Mouse (Mus musculus) neural tube, embryonic 11.5 days (tissue): ENCODE measurements around the gene Gm21887. TPM values are rescaled to one million over a fixed set of nuclear protein-coding genes. Genes with fewer than 3 reads are reported as not detected.
"Not testable (repeated sequence)": the region's sequence is repeated elsewhere in the genome, so short reads cannot be mapped to it uniquely, and the experiment has no call there.

Source experiments
- ATAC-seq: fragments of 200-750 bp; cut with Nextera tagmentation; 2 replicates; pipeline ENCODE4 v1.8.0; 2017; ENCODE audit warnings: moderate number of reproducible peaks, mild to moderate bottlenecking, moderate TSS enrichment, moderate library complexity; ENCODE audit not compliant: insufficient read depth, low FRiP score, low TSS enrichment
- DNase-seq: peaks from one replicate; pipeline ENCODE4 v3.0.0-alpha.2; 2015; ENCODE audit warnings: low spot score
- H3K27ac ChIP-seq: fragments of 300-500 bp; sonication (generic); 2 replicates; pipeline ENCODE4 v1.5.1; 2014; ENCODE audit warnings: low read depth, mild to moderate bottlenecking, low read length
- H3K27me3 ChIP-seq: fragments of 300-500 bp; sonication (generic); 2 replicates; pipeline ENCODE4 v1.6.1; 2014; ENCODE audit warnings: mild to moderate bottlenecking, low read length, mixed read lengths; ENCODE audit not compliant: control insufficient read depth, insufficient read depth
- H3K36me3 ChIP-seq: fragments of 300-500 bp; sonication (generic); 2 replicates; pipeline ENCODE4 v1.6.1; 2014; ENCODE audit warnings: mild to moderate bottlenecking, low read length, moderate library complexity, mixed read lengths; ENCODE audit not compliant: control insufficient read depth, insufficient read depth
- H3K4me1 ChIP-seq: fragments of 300-500 bp; sonication (generic); 2 replicates; pipeline ENCODE4 v1.6.1; 2014; ENCODE audit warnings: low read length, mixed read lengths; ENCODE audit not compliant: control insufficient read depth, insufficient read depth
- H3K4me2 ChIP-seq: fragments of 300-500 bp; sonication (generic); 2 replicates; pipeline ENCODE4 v1.6.1; 2014; ENCODE audit warnings: low read depth, mild to moderate bottlenecking, moderate library complexity
- H3K4me3 ChIP-seq: fragments of 300-500 bp; sonication (generic); 2 replicates; pipeline ENCODE4 v1.5.1; 2014; ENCODE audit warnings: low read depth, low read length
- H3K9ac ChIP-seq: fragments of 300-500 bp; sonication (generic); 2 replicates; pipeline ENCODE4 v1.6.1; 2014; ENCODE audit warnings: mild to moderate bottlenecking, low read length
- H3K9me3 ChIP-seq: fragments of 300-500 bp; sonication (generic); 2 replicates; pipeline ENCODE4 v1.6.1; 2016; ENCODE audit warnings: low read length; ENCODE audit not compliant: control insufficient read depth
- WGBS: fragments of 180-500 bp; shearing (Covaris S2); extraction: QIAGEN DNeasy Blood & Tissue Kit; methylation state at CpG from one replicate; pipeline ENCODE4 v1.1.7; 2014; 5-methylcytosine and 5-hydroxymethylcytosine counted together
- polyA plus RNA-seq: library from polyadenylated mRNA; unstranded; fragments of >200 nt; fragmentation: Nextera tagmentation; extraction: Ambion mirVana; gene quantifications from 2 replicates; pipeline ENCODE4 v1.2.1, GENCODE M21; 2014

The Gm21887 gene
- polyA plus RNA-seq, 1 experiment from 2014 or later, result 214 TPM

DNA sequence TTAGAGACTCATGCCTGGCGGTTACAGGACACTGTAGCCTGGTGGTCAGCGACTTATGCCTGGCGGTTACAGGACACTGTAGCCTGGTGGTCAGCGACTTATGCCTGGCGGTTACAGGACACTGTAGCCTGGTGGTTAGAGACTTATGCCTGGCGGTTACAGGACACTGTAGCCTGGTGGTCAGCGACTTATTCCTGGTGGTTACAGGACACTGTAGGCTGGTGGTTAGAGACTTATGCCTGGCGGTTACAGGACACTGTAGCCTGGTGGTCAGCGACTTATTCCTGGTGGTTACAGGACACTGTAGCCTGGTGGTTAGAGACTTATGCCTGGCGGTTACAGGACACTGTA lies 2.0 kb downstream of the Gm21887 start:
- peaks cover 11% of the 10 kb centered on the region for H3K36me3 ChIP-seq
- not testable (repeated sequence) for H3K27ac ChIP-seq, H3K4me1 ChIP-seq, H3K9ac ChIP-seq, H3K27me3 ChIP-seq, DNase-seq, H3K4me3 ChIP-seq, ATAC-seq, H3K4me2 ChIP-seq
- WGBS, result 89% methylated on average over 1 of the region's 10 CpGs
- peaks cover 27% of the 10 kb centered on the region for H3K9me3 ChIP-seq

DNA sequence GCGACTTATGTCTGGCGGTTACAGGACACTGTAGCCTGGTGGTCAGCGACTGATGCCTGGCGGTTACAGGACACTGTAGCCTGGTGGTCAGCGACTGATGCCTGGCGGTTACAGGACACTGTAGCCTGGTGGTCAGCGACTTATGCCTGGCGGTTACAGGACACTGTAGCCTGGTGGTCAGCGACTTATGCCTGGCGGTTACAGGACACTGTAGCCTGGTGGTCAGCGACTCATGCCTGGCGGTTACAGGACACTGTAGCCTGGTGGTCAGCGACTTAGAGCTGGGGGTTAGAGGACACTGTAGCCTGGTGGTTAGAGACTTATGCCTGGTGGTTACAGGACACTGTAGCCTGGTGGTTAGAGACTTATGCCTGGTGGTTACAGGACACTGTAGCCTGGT lies 4.0 kb downstream of the Gm21887 start:
- H3K9ac ChIP-seq, H3K27me3 ChIP-seq, H3K4me1 ChIP-seq, H3K4me3 ChIP-seq, H3K27ac ChIP-seq, H3K4me2 ChIP-seq, DNase-seq, ATAC-seq: not testable (repeated sequence)
- 100% methylated on average over 2 of the region's 13 CpGs for WGBS
- peaks cover 23% of the 10 kb centered on the region for H3K9me3 ChIP-seq
- peaks cover 14% of the 10 kb centered on the region for H3K36me3 ChIP-seq

DNA sequence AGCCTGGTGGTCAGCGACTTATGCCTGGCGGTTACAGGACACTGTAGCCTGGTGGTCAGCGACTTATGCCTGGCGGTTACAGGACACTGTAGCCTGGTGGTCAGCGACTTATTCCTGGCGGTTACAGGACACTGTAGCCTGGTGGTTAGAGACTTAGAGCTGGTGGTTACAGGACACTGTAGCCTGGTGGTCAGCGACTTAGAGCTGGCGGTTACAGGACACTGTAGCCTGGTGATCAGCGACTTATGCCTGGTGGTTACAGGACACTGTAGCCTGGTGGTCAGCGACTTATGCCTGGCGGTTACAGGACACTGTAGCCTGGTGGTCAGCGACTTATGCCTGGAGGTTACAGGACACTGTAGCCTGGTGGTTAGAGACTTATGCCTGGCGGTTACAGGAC lies 4.6 kb downstream of the Gm21887 start:
- not testable (repeated sequence) for ATAC-seq, H3K4me2 ChIP-seq, H3K27ac ChIP-seq, H3K4me3 ChIP-seq, H3K27me3 ChIP-seq, H3K9ac ChIP-seq, DNase-seq, H3K4me1 ChIP-seq
- Histone ChIP-seq H3K9me3 (peaks cover 27% of the 10 kb centered on the region), H3K36me3 (peaks cover 20% of the 10 kb centered on the region)
- WGBS, result 85% methylated on average over 3 of the region's 13 CpGs

DNA sequence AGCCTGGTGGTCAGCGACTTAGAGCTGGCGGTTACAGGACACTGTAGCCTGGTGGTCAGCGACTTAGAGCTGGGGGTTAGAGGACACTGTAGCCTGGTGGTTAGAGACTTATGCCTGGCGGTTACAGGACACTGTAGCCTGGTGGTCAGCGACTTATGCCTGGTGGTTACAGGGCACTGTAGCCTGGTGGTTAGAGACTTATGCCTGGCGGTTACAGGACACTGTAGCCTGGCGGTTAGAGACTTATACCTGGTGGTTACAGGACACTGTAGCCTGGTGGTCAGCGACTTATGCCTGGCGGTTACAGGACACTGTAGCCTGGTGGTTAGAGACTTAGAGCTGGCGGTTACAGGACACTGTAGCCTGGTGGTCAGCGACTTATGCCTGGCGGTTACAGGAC lies 6.4 kb downstream of the Gm21887 start:
- Histone ChIP-seq H3K36me3 (peaks cover 19% of the 10 kb centered on the region), H3K9me3 (peaks cover 23% of the 10 kb centered on the region)
- not testable (repeated sequence) for H3K27ac ChIP-seq, H3K4me1 ChIP-seq, DNase-seq, H3K9ac ChIP-seq, H3K4me2 ChIP-seq, ATAC-seq, H3K4me3 ChIP-seq, H3K27me3 ChIP-seq
- WGBS, result 86% methylated on average over 11 of the region's 12 CpGs

- peaks cover 20% of the 10 kb centered on the region for H3K9me3 ChIP-seq
- not testable (repeated sequence) for H3K9ac ChIP-seq, H3K4me3 ChIP-seq, H3K27ac ChIP-seq, H3K27me3 ChIP-seq, H3K4me2 ChIP-seq, H3K4me1 ChIP-seq
- WGBS, result 49% methylated on average over 27 of the region's 27 CpGs
- peak; percentile 89 for ATAC-seq
- peaks cover 16% of the 10 kb centered on the region for H3K36me3 ChIP-seq
- DNase-seq, result peak; percentile 83
These were observed 8.1 kb downstream of the Gm21887 start for GRCm38 (mm10) chrX:170017333-170018245.

DNA sequence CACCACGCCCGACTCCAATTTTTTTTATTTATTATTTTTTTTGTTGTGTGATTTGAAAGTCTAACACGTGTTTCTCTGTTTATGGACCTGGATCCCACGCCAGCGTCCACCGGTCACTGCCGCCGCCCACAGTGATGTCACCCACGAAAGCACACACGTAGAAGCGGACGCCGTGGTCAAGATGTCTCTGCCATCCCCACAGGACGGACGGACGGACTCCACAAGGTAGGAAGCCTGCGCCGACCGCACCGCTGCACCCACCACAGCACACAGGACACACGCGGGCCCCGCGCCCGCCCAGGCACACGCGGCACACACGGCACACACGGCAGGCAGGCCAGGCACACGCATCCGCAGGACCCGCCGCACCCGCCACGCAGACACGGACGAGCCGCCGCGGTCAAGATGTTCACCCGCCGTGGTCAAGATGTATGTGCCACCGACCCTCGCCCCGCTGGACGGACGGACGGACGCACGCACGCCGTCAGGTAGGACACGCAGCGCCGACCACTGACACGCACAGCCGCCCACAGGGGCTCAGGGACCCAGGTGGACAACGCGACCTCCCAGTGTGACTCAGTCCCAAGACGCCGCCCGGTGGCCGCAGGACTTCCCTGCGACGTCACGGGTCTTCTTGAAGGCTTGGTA lies 9.2 kb downstream of the Gm21887 start:
- ATAC-seq, result peak; percentile 78
- 86% methylated on average over 66 of the region's 66 CpGs for WGBS
- peaks cover 20% of the 10 kb centered on the region for H3K9me3 ChIP-seq

DNA sequence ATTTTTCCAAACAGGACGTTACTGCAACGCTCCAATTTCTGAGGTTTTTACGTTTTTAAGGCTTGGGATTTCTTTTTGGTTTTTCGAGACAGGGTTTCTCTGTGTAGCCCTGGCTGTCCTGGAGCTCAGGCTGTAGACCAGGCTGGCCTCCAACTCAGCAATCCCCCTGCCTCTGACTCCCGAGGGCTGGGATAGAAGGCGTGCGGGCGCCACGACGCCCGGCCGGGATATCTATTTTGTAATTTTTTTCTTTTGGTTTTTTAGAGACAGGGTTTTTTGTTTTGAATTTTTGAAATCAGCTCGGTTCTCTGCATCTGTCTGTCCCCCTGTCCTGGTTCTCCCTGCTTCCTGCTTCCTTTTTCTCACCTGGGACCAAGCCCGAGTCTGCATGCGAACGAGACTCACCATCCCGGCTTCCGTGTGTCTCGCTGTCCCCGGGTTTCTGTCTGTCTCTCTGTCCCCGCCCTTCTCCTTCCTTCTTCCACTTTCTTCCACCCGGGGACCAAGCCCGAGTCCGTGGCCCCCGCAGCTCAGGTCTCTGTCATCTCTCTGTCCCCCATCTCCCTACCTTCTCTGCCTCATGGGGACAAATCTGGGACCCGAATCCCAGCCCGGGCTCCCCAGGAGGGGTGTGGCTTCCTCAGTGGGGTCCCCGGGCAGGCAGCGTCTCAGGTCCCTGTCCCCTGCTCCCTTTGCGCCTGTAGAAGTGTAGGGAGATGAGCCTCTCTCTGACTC lies 9.9 kb downstream of the Gm21887 start:
- not testable (repeated sequence) for H3K4me2 ChIP-seq, H3K27ac ChIP-seq, H3K4me1 ChIP-seq, H3K9ac ChIP-seq, H3K4me3 ChIP-seq, H3K27me3 ChIP-seq
- Histone ChIP-seq H3K36me3 (peaks cover 16% of the 10 kb centered on the region), H3K9me3 (peaks cover 20% of the 10 kb centered on the region)
- DNase-seq (peak; percentile 22), ATAC-seq (peak; percentile 28)
- 86% methylated on average over 30 of the region's 30 CpGs for WGBS

More for the DNA sequence above, 9.2 kb downstream of the Gm21887 start:
- H3K4me3 ChIP-seq, H3K4me2 ChIP-seq, H3K9ac ChIP-seq, H3K4me1 ChIP-seq, H3K27ac ChIP-seq, H3K27me3 ChIP-seq: not testable (repeated sequence)
- DNase-seq, result peak; percentile 47
- H3K36me3 ChIP-seq, result peaks cover 16% of the 10 kb centered on the region

DNA sequence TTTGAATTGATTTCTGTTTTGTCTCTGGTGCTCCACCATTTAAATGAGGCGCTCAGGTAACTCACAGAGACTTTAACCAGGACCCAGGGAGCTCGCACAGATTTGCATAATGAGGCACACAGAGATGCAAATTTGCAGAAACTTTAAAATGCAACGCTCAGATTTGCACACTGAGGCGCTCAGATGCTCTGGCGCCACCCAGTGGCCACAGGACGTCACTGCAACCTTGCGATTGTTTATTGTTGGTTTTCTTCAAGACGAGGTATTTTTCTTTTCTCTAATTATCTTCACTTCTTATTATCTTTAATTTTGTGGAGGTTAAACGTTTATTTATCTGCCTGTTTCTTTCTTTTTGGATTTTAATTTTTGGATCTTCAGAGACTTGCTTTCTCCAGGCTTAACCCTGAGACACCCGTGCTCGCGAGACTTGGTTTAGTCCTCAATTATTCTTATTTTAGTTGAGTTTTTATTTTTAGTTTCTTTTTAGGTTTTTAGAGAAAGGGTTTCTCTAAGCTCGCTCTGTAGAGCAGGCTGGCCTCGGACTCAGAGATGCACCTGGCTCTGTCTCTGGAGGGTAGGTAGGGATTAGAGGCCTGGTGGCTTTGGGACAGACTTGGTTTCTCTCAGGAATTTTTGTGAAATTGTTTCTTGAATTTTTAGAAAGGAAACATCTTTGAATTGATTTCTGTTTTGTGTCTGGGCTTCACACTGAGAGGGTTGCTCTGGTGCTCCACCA lies 10.7 kb downstream of the Gm21887 start:
- H3K4me1 ChIP-seq, H3K4me2 ChIP-seq, H3K9ac ChIP-seq, ATAC-seq, H3K27ac ChIP-seq, H3K4me3 ChIP-seq, H3K27me3 ChIP-seq: not testable (repeated sequence)
- Histone ChIP-seq H3K9me3 (peaks cover 20% of the 10 kb centered on the region), H3K36me3 (peaks cover 16% of the 10 kb centered on the region)
- DNase-seq, result peak; percentile 43
- 56% methylated on average over 14 of the region's 14 CpGs for WGBS
